Mouse (Mus musculus) cerebellum, adult 9-11 months (tissue): Measurements from ENCODE around the gene Sart3.
"Not testable (repeated sequence)": the region's sequence is repeated elsewhere in the genome, so short reads cannot be mapped to it uniquely, and the experiment has no call there.

Experiments
- DNase-seq: peaks from one replicate; pipeline ENCODE4 v3.0.0; 2022

Sart3 gene

GRCm38 (mm10) chr5:113790453-113791196 lies 18.3 kb upstream of the Sart3 start:
- DNase-seq, result no peak

GRCm38 (mm10) chr5:113789075-113789788 lies 16.9 kb upstream of the Sart3 start:
- DNase-seq, result no peak

GRCm38 (mm10) chr5:113788645-113789044 lies 16.3 kb upstream of the Sart3 start:
- DNase-seq, result no peak

- DNase-seq, result no peak
Measured at GRCm38 (mm10) chr5:113786985-113787384, 14.7 kb upstream of the Sart3 start.

GRCm38 (mm10) chr5:113784104-113784503 lies 11.8 kb upstream of the Sart3 start:
- DNase-seq, result not testable (repeated sequence)

GRCm38 (mm10) chr5:113783581-113784001 lies 11.3 kb upstream of the Sart3 start:
- no peak for DNase-seq

- no peak for DNase-seq
Measured at GRCm38 (mm10) chr5:113782624-113783023, 10.3 kb upstream of the Sart3 start.

- no peak for DNase-seq
Measured at GRCm38 (mm10) chr5:113781875-113782274, 9.6 kb upstream of the Sart3 start.

- DNase-seq, result no peak
Measured at GRCm38 (mm10) chr5:113781254-113781653, 8.9 kb upstream of the Sart3 start.

GRCm38 (mm10) chr5:113780763-113781162 lies 8.5 kb upstream of the Sart3 start:
- DNase-seq, result no peak

- no peak for DNase-seq
Measured at GRCm38 (mm10) chr5:113780082-113780752, 7.9 kb upstream of the Sart3 start.

GRCm38 (mm10) chr5:113779569-113779968 lies 7.3 kb upstream of the Sart3 start:
- no peak for DNase-seq

GRCm38 (mm10) chr5:113777728-113778127 lies 5.4 kb upstream of the Sart3 start:
- DNase-seq, result not testable (repeated sequence)

- DNase-seq, result no peak
Measured at GRCm38 (mm10) chr5:113776896-113777226, 4.6 kb upstream of the Sart3 start.

- DNase-seq, result no peak
Measured at GRCm38 (mm10) chr5:113776128-113776895, 4.0 kb upstream of the Sart3 start.

- DNase-seq, result no peak
Measured at GRCm38 (mm10) chr5:113775585-113775984, 3.3 kb upstream of the Sart3 start.

- peak; percentile 73 for DNase-seq
Measured at GRCm38 (mm10) chr5:113773664-113774063, 1.4 kb upstream of the Sart3 start.

GRCm38 (mm10) chr5:113772905-113773519 lies 702 bp upstream of the Sart3 start:
- DNase-seq, result no peak

- DNase-seq, result peak; percentile 91
Measured at GRCm38 (mm10) chr5:113771213-113772162, 822 bp downstream of the Sart3 start.

GRCm38 (mm10) chr5:113768806-113769205 lies 3.5 kb downstream of the Sart3 start:
- no peak for DNase-seq
